Mouse (Mus musculus): Measurements from ENCODE around the gene Nucb1. TPM values are rescaled to one million over a fixed set of nuclear protein-coding genes. Genes with fewer than 3 reads are reported as not detected.
A peak's percentile ranks its signal among the peaks of the same experiment; 100 is the strongest.

Gene Nucb1
- polyA plus RNA-seq, 1 experiment from 2014 or later = 124 TPM

DNA sequence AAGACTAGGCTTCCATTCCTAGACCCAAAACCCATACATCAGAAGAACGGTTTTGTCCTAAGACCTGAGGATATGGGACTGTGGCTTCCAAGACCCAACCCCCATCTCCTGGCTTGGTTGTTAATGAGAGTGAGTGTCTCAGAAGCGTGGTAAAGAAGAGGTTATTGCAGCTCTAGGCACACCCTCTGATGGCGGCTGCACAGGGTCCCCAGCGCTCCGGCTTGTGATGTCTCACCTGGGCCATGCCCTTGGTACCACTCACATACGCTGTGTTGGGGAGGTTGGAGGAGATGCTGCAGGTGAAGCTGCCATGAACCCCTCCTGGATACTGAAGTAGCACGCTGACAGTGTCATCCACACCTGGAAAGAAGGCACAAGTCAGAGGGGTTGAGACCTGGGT, 31.4 kb downstream of the Nucb1 start:
- no peaks in the 10 kb centered on the region; the same call in 1 of the 2 replicates for H3K36me3 ChIP-seq (ENCODE audit: control insufficient read depth, insufficient read depth)
- WGBS (ENCODE audit: insufficient replicate concordance) = 90% methylated on average over 7 of the region's 7 CpGs
- H3K4me3 ChIP-seq (ENCODE audit: low read depth, low read length) = no peak overlapping the region
- no peak overlapping the region for H3K4me2 ChIP-seq (ENCODE audit: low read depth, low read length)
- no peak overlapping the region for H3K27ac ChIP-seq (ENCODE audit: low read length)
- no peak for ATAC-seq (ENCODE audit: low read depth)
- H3K27me3 ChIP-seq (ENCODE audit: control insufficient read depth, insufficient read depth, low read depth, low read length) = no peaks in the 10 kb centered on the region
- peaks cover 18% of the 10 kb centered on the region for H3K4me1 ChIP-seq (ENCODE audit: control insufficient read depth, low read depth, low read length)
- no peak overlapping the region for H3K9ac ChIP-seq (ENCODE audit: low read depth, low read length)
- H3K9me3 ChIP-seq (replicated peaks; ENCODE audit: control insufficient read depth, low read length) = no peaks in the 10 kb centered on the region

DNA sequence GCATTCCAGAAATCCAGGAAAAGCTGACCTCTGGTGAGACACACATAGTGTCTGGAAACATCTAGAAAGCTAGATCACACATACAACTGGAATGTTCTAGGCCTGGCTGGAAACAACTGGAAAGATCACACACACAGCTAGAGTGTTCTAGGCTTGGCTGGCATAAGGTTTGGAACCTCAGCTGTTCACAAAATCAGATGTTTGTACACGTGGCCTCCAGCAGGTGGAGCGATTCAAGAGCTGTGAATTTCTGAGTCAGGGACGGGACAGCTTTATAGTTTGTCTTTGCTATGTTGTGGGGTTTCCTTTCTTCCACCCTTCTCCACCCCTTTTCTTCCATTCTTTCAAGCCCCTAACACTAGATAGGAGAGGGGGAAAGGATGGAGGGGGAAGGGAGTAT, 33.2 kb downstream of the Nucb1 start:
- no peaks in the 10 kb centered on the region for H3K27me3 ChIP-seq (ENCODE audit: control insufficient read depth, insufficient read depth, low read depth, low read length)
- peak; percentile 31; the same call in 1 of the 2 replicates for ATAC-seq (ENCODE audit: low read depth)
- WGBS (ENCODE audit: insufficient replicate concordance) = 12% methylated on average over 3 of the region's 3 CpGs

DNA sequence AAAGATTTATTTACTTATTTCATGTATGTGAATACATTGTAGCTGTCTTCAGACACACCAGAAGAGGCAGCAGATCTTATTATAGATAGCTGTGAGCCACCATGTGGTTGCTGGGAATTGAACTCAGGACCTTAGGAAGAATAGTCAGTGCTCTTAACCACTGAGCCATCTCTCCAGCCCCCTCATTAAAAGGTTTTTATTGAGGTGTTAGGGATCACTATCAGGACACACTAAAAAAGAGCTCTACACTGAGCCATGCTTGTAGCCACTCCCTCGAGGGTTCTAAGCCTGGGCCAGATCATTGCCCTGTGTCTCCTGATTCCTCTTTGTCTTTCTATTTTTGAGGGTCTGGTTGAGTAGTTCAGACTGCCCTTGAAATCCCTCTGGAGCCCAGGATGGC, 33.8 kb downstream of the Nucb1 start:
- H3K9ac ChIP-seq (ENCODE audit: low read depth, low read length) = no peak overlapping the region
- no peaks in the 10 kb centered on the region; the same call in 1 of the 2 replicates for H3K36me3 ChIP-seq (ENCODE audit: control insufficient read depth, insufficient read depth)
- ATAC-seq (ENCODE audit: low read depth) = no peak
- no peak overlapping the region for H3K4me3 ChIP-seq (ENCODE audit: low read depth, low read length)
- no peaks in the 10 kb centered on the region for H3K27me3 ChIP-seq (ENCODE audit: control insufficient read depth, insufficient read depth, low read depth, low read length)
- no peaks in the 10 kb centered on the region for H3K9me3 ChIP-seq (replicated peaks; ENCODE audit: control insufficient read depth, low read length)
- no peak overlapping the region for H3K27ac ChIP-seq (ENCODE audit: low read length)
- 22% methylated on average over 1 of the region's 1 CpGs for WGBS (ENCODE audit: insufficient replicate concordance)
- H3K4me2 ChIP-seq (ENCODE audit: low read depth, low read length) = no peak overlapping the region
- H3K4me1 ChIP-seq (ENCODE audit: control insufficient read depth, low read depth, low read length) = peaks cover 11% of the 10 kb centered on the region

More for the DNA sequence above, 33.2 kb downstream of the Nucb1 start:
- peaks cover 15% of the 10 kb centered on the region for H3K4me1 ChIP-seq (ENCODE audit: control insufficient read depth, low read depth, low read length)
- no peak overlapping the region for H3K4me2 ChIP-seq (ENCODE audit: low read depth, low read length)
- no peaks in the 10 kb centered on the region for H3K9me3 ChIP-seq (replicated peaks; ENCODE audit: control insufficient read depth, low read length)
- H3K36me3 ChIP-seq (ENCODE audit: control insufficient read depth, insufficient read depth) = no peaks in the 10 kb centered on the region; the same call in 1 of the 2 replicates
- H3K9ac ChIP-seq (ENCODE audit: low read depth, low read length) = no peak overlapping the region
- H3K27ac ChIP-seq (ENCODE audit: low read length) = no peak overlapping the region
- no peak overlapping the region for H3K4me3 ChIP-seq (ENCODE audit: low read depth, low read length)

DNA sequence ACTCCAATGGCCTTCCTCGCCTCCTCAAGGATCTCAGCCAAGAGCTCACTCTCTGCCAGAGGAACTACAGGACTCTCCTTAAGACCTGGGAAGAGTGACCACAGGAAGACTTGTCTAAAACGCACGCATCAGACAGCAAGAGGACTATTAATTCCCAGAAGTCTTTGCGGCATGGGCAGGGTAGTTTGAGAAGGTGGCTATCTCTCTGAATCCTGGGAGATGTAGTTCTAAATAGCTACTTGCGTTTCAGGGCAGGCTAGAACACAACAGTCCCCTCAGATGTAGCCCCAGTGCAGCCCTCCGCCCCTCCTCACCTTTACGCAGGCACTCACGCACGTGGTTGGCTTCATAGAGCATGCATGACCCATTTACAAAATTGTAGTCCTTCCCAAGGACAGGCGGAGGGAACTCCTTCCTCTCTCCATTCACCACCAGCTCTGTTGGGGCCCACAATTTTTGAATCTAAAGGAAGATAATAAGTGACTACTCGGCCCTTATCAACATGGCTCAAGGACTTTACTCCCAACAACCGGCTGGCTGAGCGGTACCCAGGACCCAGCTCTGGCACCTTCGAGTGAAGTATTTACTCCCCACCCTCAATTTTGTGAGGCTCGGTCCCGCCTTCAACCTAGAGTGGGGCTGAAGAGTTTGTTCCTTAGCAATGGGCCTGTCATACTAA, 34.8 kb downstream of the Nucb1 start:
- Histone ChIP-seq H3K4me2 (ENCODE audit: low read depth, low read length) (peak overlapping the region; percentile 50; the same call in 1 of the 2 replicates), H3K27ac (ENCODE audit: low read length) (peak overlapping the region; percentile 45), H3K36me3 (ENCODE audit: control insufficient read depth, insufficient read depth) (no peaks in the 10 kb centered on the region; the same call in 1 of the 2 replicates), H3K9ac (ENCODE audit: low read depth, low read length) (no peak overlapping the region), H3K4me1 (ENCODE audit: control insufficient read depth, low read depth, low read length) (peaks cover 19% of the 10 kb centered on the region), H3K4me3 (ENCODE audit: low read depth, low read length) (peak overlapping the region; percentile 21), H3K9me3 (replicated peaks; ENCODE audit: control insufficient read depth, low read length) (no peaks in the 10 kb centered on the region), H3K27me3 (ENCODE audit: control insufficient read depth, insufficient read depth, low read depth, low read length) (no peaks in the 10 kb centered on the region)
- WGBS (ENCODE audit: insufficient replicate concordance) = 47% methylated on average over 16 of the region's 16 CpGs
- peak; percentile 65 for ATAC-seq (ENCODE audit: low read depth)

DNA sequence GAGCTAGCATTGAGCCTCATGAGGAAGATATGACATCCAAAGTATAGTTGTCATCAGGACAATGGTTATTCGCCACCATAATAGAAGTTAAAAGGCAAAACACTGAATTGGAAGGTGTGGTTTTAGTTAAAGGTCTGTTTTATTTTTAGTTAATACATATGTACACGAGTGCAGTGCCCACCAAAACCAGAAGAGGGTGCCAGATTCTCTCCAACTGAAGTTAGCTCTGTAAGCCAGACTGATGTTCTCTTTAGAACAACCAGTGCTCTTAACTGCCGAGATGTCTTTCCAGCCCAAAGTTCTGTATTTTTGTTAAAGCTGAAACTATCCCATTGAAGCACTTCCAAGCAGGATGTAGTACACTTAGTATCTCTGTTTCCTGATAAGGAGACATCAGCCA, 39.3 kb downstream of the Nucb1 start:
- H3K36me3 ChIP-seq (ENCODE audit: control insufficient read depth, insufficient read depth) = no peaks in the 10 kb centered on the region; the same call in 1 of the 2 replicates
- H3K4me3 ChIP-seq (ENCODE audit: low read depth, low read length) = no peak overlapping the region
- no peaks in the 10 kb centered on the region for H3K27me3 ChIP-seq (ENCODE audit: control insufficient read depth, insufficient read depth, low read depth, low read length)
- no peak for ATAC-seq (ENCODE audit: low read depth)
- peaks cover 27% of the 10 kb centered on the region for H3K4me1 ChIP-seq (ENCODE audit: control insufficient read depth, low read depth, low read length)
- no peaks in the 10 kb centered on the region for H3K9me3 ChIP-seq (replicated peaks; ENCODE audit: control insufficient read depth, low read length)
- H3K27ac ChIP-seq (ENCODE audit: low read length) = no peak overlapping the region
- no peak overlapping the region for H3K9ac ChIP-seq (ENCODE audit: low read depth, low read length)
- 5% methylated on average over 3 of the region's 3 CpGs for WGBS (ENCODE audit: insufficient replicate concordance)
- no peak overlapping the region for H3K4me2 ChIP-seq (ENCODE audit: low read depth, low read length)

DNA sequence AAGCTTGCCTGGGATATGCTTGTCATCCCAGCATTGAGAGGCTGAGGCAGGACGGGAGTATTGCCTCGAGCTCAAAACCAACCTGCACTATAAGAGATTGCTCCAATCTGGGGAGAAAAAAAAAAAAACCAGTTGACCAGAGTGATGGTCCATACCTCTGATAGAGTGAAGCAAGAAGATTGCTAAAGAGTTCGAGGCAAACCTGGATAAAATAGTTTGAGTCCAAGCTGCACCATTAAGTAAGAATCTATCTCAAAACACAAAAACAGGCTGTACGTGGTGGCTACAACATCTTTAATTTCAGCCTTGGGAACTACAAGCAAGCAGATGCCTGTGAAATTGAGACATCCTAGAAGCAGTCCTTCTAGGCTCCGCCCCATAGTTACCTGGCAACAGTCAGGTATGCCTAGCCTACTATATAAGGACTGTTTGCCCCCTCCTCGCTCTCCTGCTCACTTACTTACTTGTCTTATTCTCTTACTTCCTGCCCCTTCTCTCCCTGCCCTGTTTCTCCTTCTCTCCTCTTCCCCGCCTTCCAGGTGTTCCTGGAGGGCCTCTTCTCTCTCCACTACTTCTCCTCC, 43.0 kb downstream of the Nucb1 start:
- H3K4me3 ChIP-seq (ENCODE audit: low read depth, low read length) = peak overlapping the region; percentile 78
- H3K4me2 ChIP-seq (ENCODE audit: low read depth, low read length) = peak overlapping the region; percentile 93
- no peaks in the 10 kb centered on the region for H3K9me3 ChIP-seq (replicated peaks; ENCODE audit: control insufficient read depth, low read length)
- peak overlapping the region; percentile 53 for H3K9ac ChIP-seq (ENCODE audit: low read depth, low read length)
- WGBS (ENCODE audit: insufficient replicate concordance) = 42% methylated on average over 7 of the region's 7 CpGs
- no peaks in the 10 kb centered on the region for H3K27me3 ChIP-seq (ENCODE audit: control insufficient read depth, insufficient read depth, low read depth, low read length)
- H3K36me3 ChIP-seq (ENCODE audit: control insufficient read depth, insufficient read depth) = peaks cover 11% of the 10 kb centered on the region
- no peak overlapping the region for H3K27ac ChIP-seq (ENCODE audit: low read length)
- ATAC-seq (ENCODE audit: low read depth) = peak; percentile 10
- peaks cover 29% of the 10 kb centered on the region for H3K4me1 ChIP-seq (ENCODE audit: control insufficient read depth, low read depth, low read length)

DNA sequence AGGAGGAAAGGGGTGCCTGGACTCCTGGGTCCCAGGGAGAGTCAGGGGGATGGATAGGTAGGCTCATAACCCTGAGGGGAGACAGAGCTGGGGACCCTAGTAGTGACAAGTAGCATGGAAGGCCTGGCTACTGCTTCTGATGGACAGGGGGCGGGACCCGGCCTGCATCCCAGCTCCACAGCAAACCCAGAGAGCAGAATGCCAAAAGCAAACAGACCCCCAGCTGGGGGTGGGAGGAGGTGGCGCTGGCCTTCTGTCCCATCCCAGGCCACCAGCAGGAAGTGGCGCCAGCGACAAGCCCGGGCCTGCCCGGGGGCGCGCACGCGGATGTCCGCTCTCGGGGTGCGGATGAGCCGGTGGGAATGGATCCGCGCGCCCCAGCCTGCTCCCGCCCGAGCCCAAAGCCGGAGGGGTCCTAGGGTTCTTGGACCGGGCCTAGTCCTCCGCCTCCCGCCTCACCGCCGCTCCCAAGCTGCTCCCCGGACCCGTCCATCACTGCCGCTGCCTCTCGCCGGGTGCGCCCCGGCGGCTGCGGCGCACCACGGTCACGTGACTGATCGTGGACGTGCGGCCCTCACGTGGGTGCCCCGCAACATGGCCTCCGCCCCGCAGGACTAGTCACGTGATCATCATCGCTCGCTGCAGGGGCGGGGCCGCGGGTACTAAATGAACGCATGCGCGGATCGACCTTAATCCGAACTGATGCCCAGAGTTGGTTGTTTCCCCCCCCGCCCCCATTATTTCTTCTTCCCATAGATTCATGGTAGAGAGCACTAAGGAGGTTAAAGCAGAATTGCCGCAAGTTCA, 43.7 kb downstream of the Nucb1 start, which contains the start of gene Bax:
Gene Bax (minus strand): TSS at position 616 of the 807 bp plus-strand sequence.
- peaks cover 11% of the 10 kb centered on the region for H3K36me3 ChIP-seq (ENCODE audit: control insufficient read depth, insufficient read depth)
- peaks cover 35% of the 10 kb centered on the region for H3K4me1 ChIP-seq (ENCODE audit: control insufficient read depth, low read depth, low read length)
- ATAC-seq (ENCODE audit: low read depth) = peak; percentile 83
- no peaks in the 10 kb centered on the region for H3K9me3 ChIP-seq (replicated peaks; ENCODE audit: control insufficient read depth, low read length)
- H3K4me3 ChIP-seq (ENCODE audit: low read depth, low read length) = peak within 1 kb of the TSS; percentile 78
- H3K27me3 ChIP-seq (ENCODE audit: control insufficient read depth, insufficient read depth, low read depth, low read length) = no peaks in the 10 kb centered on the region
- H3K9ac ChIP-seq (ENCODE audit: low read depth, low read length) = peak within 1 kb of the TSS; percentile 90
- H3K27ac ChIP-seq (ENCODE audit: low read length) = peak within 1 kb of the TSS; percentile 77
- H3K4me2 ChIP-seq (ENCODE audit: low read depth, low read length) = peak within 1 kb of the TSS; percentile 93
- under 1% methylated on average over 58 of the region's 58 CpGs for WGBS (ENCODE audit: insufficient replicate concordance)

DNA sequence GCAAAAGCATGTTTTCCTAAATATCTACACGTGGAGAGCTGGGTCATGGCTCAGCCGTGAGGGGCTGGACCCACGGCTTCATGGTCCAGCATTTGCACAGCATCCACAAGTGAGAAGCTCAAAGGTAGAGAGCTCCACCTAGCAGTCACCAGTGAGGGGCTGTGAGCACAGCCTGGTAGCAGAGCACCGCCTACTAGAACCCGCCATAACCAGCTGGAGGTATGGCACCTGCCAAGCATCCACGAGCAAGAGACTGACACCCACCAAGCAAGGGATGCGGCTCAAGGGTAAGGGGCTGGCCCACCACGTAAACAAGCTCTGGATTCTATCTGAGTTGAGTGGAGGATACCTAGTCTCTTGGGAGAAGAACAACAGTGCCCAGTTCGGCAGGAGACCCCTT, 44.7 kb downstream of the Nucb1 start:
- H3K9me3 ChIP-seq (replicated peaks; ENCODE audit: control insufficient read depth, low read length) = no peaks in the 10 kb centered on the region
- H3K36me3 ChIP-seq (ENCODE audit: control insufficient read depth, insufficient read depth) = peaks cover 11% of the 10 kb centered on the region
- H3K4me1 ChIP-seq (ENCODE audit: control insufficient read depth, low read depth, low read length) = peaks cover 36% of the 10 kb centered on the region
- no peak overlapping the region for H3K27ac ChIP-seq (ENCODE audit: low read length)
- 72% methylated on average over 9 of the region's 9 CpGs for WGBS (ENCODE audit: insufficient replicate concordance)
- ATAC-seq (ENCODE audit: low read depth) = no peak
- H3K4me3 ChIP-seq (ENCODE audit: low read depth, low read length) = peak overlapping the region; percentile 78
- H3K4me2 ChIP-seq (ENCODE audit: low read depth, low read length) = peak overlapping the region; percentile 93
- peak overlapping the region; percentile 90 for H3K9ac ChIP-seq (ENCODE audit: low read depth, low read length)
- no peaks in the 10 kb centered on the region for H3K27me3 ChIP-seq (ENCODE audit: control insufficient read depth, insufficient read depth, low read depth, low read length)

All from liver, embryonic 16.5 days (tissue).